8 mouse cellular contexts compared by ENCODE assay signal in the genomic region with DNA sequence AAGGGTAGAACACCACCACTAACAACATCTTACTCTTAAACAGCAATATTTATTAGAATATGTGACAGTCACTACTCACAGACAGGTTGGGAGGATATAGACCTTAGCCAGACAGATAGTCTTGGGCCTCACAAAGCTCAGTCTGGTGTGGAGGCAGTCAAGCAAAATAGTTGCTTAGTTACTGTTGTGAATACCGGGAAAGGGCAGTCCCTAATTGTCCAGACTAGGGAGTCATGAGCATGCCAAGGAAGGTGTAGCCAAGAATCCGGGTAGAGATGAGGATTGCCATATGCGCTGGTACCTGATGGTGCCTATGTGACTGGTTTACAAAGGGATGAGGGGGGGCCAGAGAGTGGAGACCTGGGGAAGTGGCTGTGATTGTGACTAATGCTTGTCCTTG. TPM values are rescaled to one million over a fixed set of nuclear protein-coding genes. Genes with fewer than 3 reads are reported as not detected.
DNase-seq lines count a peak whose midpoint lies in the region; ATAC-seq and TF ChIP-seq lines count a peak whose summit lies in the region.

No protein-coding gene starts in this region.

- WGBS in liver, adult 2 months, result 19% methylated on average over 3 of the region's 3 CpGs
- 42% methylated on average over 3 of the region's 3 CpGs for WGBS in hindbrain, embryonic 15.5 days
- WGBS in macrophage (ENCODE audit: missing documents), result 45% methylated on average over 3 of the region's 3 CpGs

- H3K79me2 ChIP-seq in liver, adult 2 months (ENCODE audit: control insufficient read depth, insufficient read depth, low read length), result peaks cover 13% of the 10 kb centered on the region
- peaks cover 29% of the 10 kb centered on the region for H3K79me2 ChIP-seq in macrophage (ENCODE audit: inconsistent target)

- no peaks in the 10 kb centered on the region for H3K27me3 ChIP-seq in liver, adult 2 months (ENCODE audit: control insufficient read depth, insufficient read depth, low read length)
- H3K27me3 ChIP-seq in hindbrain, embryonic 15.5 days, result no peaks in the 10 kb centered on the region

- peak overlapping the region; percentile 76 for H3K27ac ChIP-seq in liver, adult 2 months (replicated peaks; ENCODE audit: insufficient read depth, low read depth, low read length)
- H3K27ac ChIP-seq in hindbrain, embryonic 15.5 days (replicated peaks), result peak overlapping the region; percentile 85
- peak overlapping the region; percentile 40 for H3K27ac ChIP-seq in macrophage

- TF ChIP-seq CTCF in liver, adult 2 months (IDR thresholded peaks at IDR 0.05; ENCODE audit: low read depth, low read length), result no peak

- H3K4me2 ChIP-seq in hindbrain, embryonic 15.5 days, result peak overlapping the region; percentile 82

- DNase-seq in liver, adult 2 months (ENCODE audit: extremely low read depth, low read depth, low spot score), result peak; percentile 27
- DNase-seq in liver, result no peak
- DNase-seq in brain, adult 2 months (ENCODE audit: low read depth, low spot score), result peak; percentile 39
- no peak for DNase-seq in ovary, postnatal 36 days (ENCODE audit: low spot score)
- no peak for DNase-seq in gastrocnemius, postnatal 36 days
- DNase-seq in gastrocnemius, postnatal 14 days, result no peak

- ATAC-seq in hindbrain, embryonic 15.5 days (ENCODE audit: low FRiP score, low read depth), result no peak

- intact Hi-C loops in gastrocnemius, postnatal 36 days (cut with DNase I), result no loop called here
- intact Hi-C loops in gastrocnemius, postnatal 14 days (cut with DNase I; ENCODE audit: low total_unique reads), result no loop called here

- H3K36me3 ChIP-seq in liver, adult 2 months (ENCODE audit: control insufficient read depth, insufficient read depth, low read length), result peaks cover 19% of the 10 kb centered on the region
- peaks cover 24% of the 10 kb centered on the region for H3K36me3 ChIP-seq in hindbrain, embryonic 15.5 days
- H3K36me3 ChIP-seq in macrophage (ENCODE audit: inconsistent target), result peaks cover 24% of the 10 kb centered on the region; the same call in 1 of the 2 replicates

- H3K4me1 ChIP-seq in liver, adult 2 months (ENCODE audit: control insufficient read depth, insufficient read depth, low read length), result peaks cover 7% of the 10 kb centered on the region
- peaks cover 17% of the 10 kb centered on the region for H3K4me1 ChIP-seq in hindbrain, embryonic 15.5 days (replicated peaks)

- H3K4me3 ChIP-seq in liver, adult 2 months (ENCODE audit: insufficient read depth, low read depth, low read length), result peak overlapping the region; percentile 82
- H3K4me3 ChIP-seq in hindbrain, embryonic 15.5 days, result peak overlapping the region; percentile 90
- H3K4me3 ChIP-seq in macrophage (ENCODE audit: inconsistent target), result peak overlapping the region; percentile 81

- H3K9ac ChIP-seq in liver, adult 2 months (ENCODE audit: low read depth, low read length), result peak overlapping the region; percentile 93
- peak overlapping the region; percentile 81 for H3K9ac ChIP-seq in hindbrain, embryonic 15.5 days

- TF ChIP-seq POLR2A in liver, adult 2 months (IDR thresholded peaks at IDR 0.05; ENCODE audit: extremely low read depth, insufficient read depth, low read length), result no peak

- no peaks in the 10 kb centered on the region for H3K9me3 ChIP-seq in hindbrain, embryonic 15.5 days

RNA-seq across cellular contexts. Expression of gene Bsdc1, which starts 0.7 kb away (rescaled TPM):
- total RNA-seq in liver, adult 2 months (2014; rRNA removed), result 22.1 and 26.6 TPM in 2 replicates
- 14.5 and 19.3 TPM in 2 replicates for polyA plus RNA-seq in liver, adult 2 months (2012; rRNA removed)
- polyA plus RNA-seq in hindbrain, embryonic 15.5 days (2015; fragmentation: Nextera tagmentation; extraction: Ambion mirVana), result 35.3 and 37.4 TPM in 2 replicates
- 10 to 100 TPM; 45.5 to 69.8 (median 55.4) TPM for total RNA-seq in macrophage (2018; cell fraction: chromatin; rRNA removed)
- 10 to 100 TPM; 20.6 to 31.9 (median 25.9) TPM for total RNA-seq in macrophage (2018; cell fraction: cytosol; rRNA removed)
- total RNA-seq in macrophage (2018; cell fraction: nucleus; rRNA removed), result 10 to 100 TPM; 27.3 to 56.2 (median 37.1) TPM
- 17.0 to 25.7 TPM (median 21.5 TPM) in 3 replicates for polyA plus RNA-seq in macrophage (2018)
- total RNA-seq in gastrocnemius, postnatal 36 days (2021), result 10 to 100 TPM; 28.7 to 35.8 TPM
- total RNA-seq in gastrocnemius, postnatal 14 days (2021), result 10 to 100 TPM; 22.2 to 32.6 TPM

RNA-seq across cellular contexts. Expression of gene Zbtb8b, which starts 21.5 kb away (rescaled TPM):
- total RNA-seq in liver, adult 2 months (2014; rRNA removed), result 0.07 TPM in 1 of 2 replicates, not detected in the other
- polyA plus RNA-seq in liver, adult 2 months (2012; rRNA removed), result 0.04 TPM in 1 of 2 replicates, not detected in the other
- 15.7 and 17.1 TPM in 2 replicates for polyA plus RNA-seq in hindbrain, embryonic 15.5 days (2015; fragmentation: Nextera tagmentation; extraction: Ambion mirVana)
- total RNA-seq in macrophage (2018; cell fraction: chromatin; rRNA removed), result not detected
- total RNA-seq in macrophage (2018; cell fraction: cytosol; rRNA removed), result not detected
- total RNA-seq in macrophage (2018; cell fraction: nucleus; rRNA removed), result not detected
- not detected in 3 replicates for polyA plus RNA-seq in macrophage (2018)
- not detected for total RNA-seq in gastrocnemius, postnatal 36 days (2021)
- total RNA-seq in gastrocnemius, postnatal 14 days (2021), result not detected

RNA-seq across cellular contexts. Expression of gene Tssk3, which starts 28.7 kb away (rescaled TPM):
- total RNA-seq in liver, adult 2 months (2014; rRNA removed), result not detected in 2 replicates
- not detected in 2 replicates for polyA plus RNA-seq in liver, adult 2 months (2012; rRNA removed)
- polyA plus RNA-seq in hindbrain, embryonic 15.5 days (2015; fragmentation: Nextera tagmentation; extraction: Ambion mirVana), result 0.53 and 0.73 TPM in 2 replicates
- 1 to 10 TPM in 3 of 26 experiments, under 1 TPM in 3, not detected in 20; 0.59 to 4.2 (median 1.0) TPM for total RNA-seq in macrophage (2018; cell fraction: chromatin; rRNA removed)
- under 1 TPM in 6 of 26 experiments, not detected in 20; 0.09 to 0.17 (median 0.13) TPM for total RNA-seq in macrophage (2018; cell fraction: cytosol; rRNA removed)
- total RNA-seq in macrophage (2018; cell fraction: nucleus; rRNA removed), result 1 to 10 TPM in 1 of 26 experiments, under 1 TPM in 14, not detected in 11; 0.35 to 1.2 (median 0.56) TPM
- not detected in 3 replicates for polyA plus RNA-seq in macrophage (2018)
- total RNA-seq in gastrocnemius, postnatal 36 days (2021), result not detected
- not detected for total RNA-seq in gastrocnemius, postnatal 14 days (2021)

RNA-seq across cellular contexts. Expression of gene Fam229a, which starts 28.9 kb away (rescaled TPM):
- not detected in 2 replicates for total RNA-seq in liver, adult 2 months (2014; rRNA removed)
- 0.38 TPM in 1 of 2 replicates, not detected in the other for polyA plus RNA-seq in liver, adult 2 months (2012; rRNA removed)
- 0.39 and 0.87 TPM in 2 replicates for polyA plus RNA-seq in hindbrain, embryonic 15.5 days (2015; fragmentation: Nextera tagmentation; extraction: Ambion mirVana)
- total RNA-seq in macrophage (2018; cell fraction: chromatin; rRNA removed), result not detected
- not detected for total RNA-seq in macrophage (2018; cell fraction: cytosol; rRNA removed)
- not detected for total RNA-seq in macrophage (2018; cell fraction: nucleus; rRNA removed)
- not detected in 3 replicates for polyA plus RNA-seq in macrophage (2018)
- total RNA-seq in gastrocnemius, postnatal 36 days (2021), result not detected
- total RNA-seq in gastrocnemius, postnatal 14 days (2021), result not detected

RNA-seq across cellular contexts. Expression of gene Marcksl1, which starts 51.3 kb away (rescaled TPM):
- 5.3 and 9.9 TPM in 2 replicates for total RNA-seq in liver, adult 2 months (2014; rRNA removed)
- polyA plus RNA-seq in liver, adult 2 months (2012; rRNA removed), result 7.7 and 11.1 TPM in 2 replicates
- polyA plus RNA-seq in hindbrain, embryonic 15.5 days (2015; fragmentation: Nextera tagmentation; extraction: Ambion mirVana), result 1,671 and 1,849 TPM in 2 replicates
- total RNA-seq in macrophage (2018; cell fraction: chromatin; rRNA removed), result 100 to 1,000 TPM in 19 of 26 experiments, 10 to 100 TPM in 5, 1 to 10 TPM in 2; 3.3 to 636 (median 208) TPM
- total RNA-seq in macrophage (2018; cell fraction: cytosol; rRNA removed), result 1,000 to 10,000 TPM in 10 of 26 experiments, 100 to 1,000 TPM in 12, 10 to 100 TPM in 4; 32.9 to 2,330 (median 543) TPM
- total RNA-seq in macrophage (2018; cell fraction: nucleus; rRNA removed), result 1,000 to 10,000 TPM in 10 of 26 experiments, 100 to 1,000 TPM in 14, 10 to 100 TPM in 2; 13.0 to 1,557 (median 896) TPM
- polyA plus RNA-seq in macrophage (2018), result 18.5 to 109 TPM (median 91.5 TPM) in 3 replicates
- 1 to 10 TPM; 1.0 to 1.9 TPM for total RNA-seq in gastrocnemius, postnatal 36 days (2021)
- total RNA-seq in gastrocnemius, postnatal 14 days (2021), result 10 to 100 TPM in 1 of 2 experiments, 1 to 10 TPM in 1; 9.2 to 14.4 TPM

Comparison
In these comparisons a context has a peak if more than half of its experiments do, and no peak if none do; other contexts are left out.
1. DNase-seq: peak in liver, adult 2 months (single experiment) and brain, adult 2 months (single experiment); none in liver (single experiment), ovary, postnatal 36 days (single experiment), gastrocnemius, postnatal 36 days (0 of 2) and gastrocnemius, postnatal 14 days (single experiment).
2. Peak in every context shown above with its lines, with median percentiles within 50 percentile points of each other: H3K27ac ChIP-seq and H3K4me3 ChIP-seq.